Mouse (Mus musculus): ENCODE results near the gene Rab9.

The Rab9 gene

DNA sequence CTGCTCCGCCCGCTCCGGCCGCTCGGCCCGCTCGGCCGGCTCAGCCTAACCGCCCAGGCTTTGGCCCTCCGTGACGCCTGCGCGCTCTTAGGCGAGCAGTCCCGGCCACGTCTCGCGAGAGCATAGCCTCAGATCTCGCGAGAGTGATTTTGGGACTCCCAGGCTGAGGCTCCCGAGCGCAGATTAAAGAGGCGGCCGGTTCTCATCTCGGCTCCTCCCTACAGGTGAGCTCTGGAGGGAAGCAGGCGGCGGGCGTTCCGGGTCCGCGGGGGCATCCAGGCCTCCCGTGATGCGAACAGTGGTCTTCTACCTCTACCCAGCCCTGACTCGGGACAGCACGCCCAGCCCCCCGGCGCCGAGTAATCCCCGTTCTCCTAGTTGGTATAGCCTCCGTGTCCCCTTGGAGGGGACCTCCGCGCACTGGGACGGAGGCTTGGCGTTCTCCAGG, 39.0 kb downstream of the Rab9 start, which contains the start of gene Ofd1:
TSS of gene Ofd1 (minus strand) at position 89 of the 448 bp plus-strand sequence.
- peak; percentile 91 for DNase-seq

DNA sequence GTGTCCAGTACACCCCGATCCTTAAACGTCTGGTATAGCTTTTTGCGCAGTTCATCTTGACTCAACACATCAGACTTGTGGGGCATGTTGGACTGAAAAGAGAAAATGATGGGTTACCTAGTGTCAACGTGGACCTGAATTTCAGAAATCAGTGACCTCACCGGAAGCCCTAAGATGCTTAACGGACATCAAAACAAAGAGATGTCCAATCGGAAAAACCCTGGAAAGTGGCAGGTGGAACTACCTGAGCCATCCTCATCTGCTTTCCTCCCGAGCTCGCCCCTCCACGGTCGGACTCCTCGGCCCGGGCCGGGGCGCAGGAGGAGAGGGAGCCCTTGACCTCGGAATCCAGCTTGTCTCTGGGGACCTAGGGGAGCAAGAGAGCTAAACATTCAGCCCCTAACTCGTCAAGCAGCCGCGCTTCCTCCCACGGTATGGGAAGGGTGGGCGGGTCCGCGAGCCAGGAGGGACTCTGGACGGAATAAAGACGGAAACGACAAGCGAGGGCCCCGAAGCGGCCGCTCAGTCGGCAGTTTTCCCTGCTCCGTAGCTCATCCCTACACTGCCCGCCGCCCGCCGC, 39.5 kb downstream of the Rab9 start, which contains the start of gene Trappc2:
TSS of gene Trappc2 (plus strand) at position 539 of the 580 bp plus-strand sequence.
- DNase-seq = no peak

- DNase-seq = no peak
These were observed 44.9 kb downstream of the Rab9 start for GRCm38 (mm10) chrX:166434812-166435211.

GRCm38 (mm10) chrX:166416196-166416595, 63.5 kb downstream of the Rab9 start:
- peak; percentile 20 for DNase-seq

GRCm38 (mm10) chrX:166407865-166408264, 71.8 kb downstream of the Rab9 start:
- DNase-seq = no peak
